Mouse (Mus musculus) adrenal gland (tissue): ENCODE results near the gene Dcp1b.
"Not testable (repeated sequence)": the region's sequence is repeated elsewhere in the genome, so short reads cannot be mapped to it uniquely, and the experiment has no call there.

Experiments used
- intact Hi-C: fragments of 180-260 bp; cut with DNase I; formaldehyde crosslinking; loops from one replicate; pipeline ENCODE4 v1.15.1; 2025

The Dcp1b gene

GRCm38 (mm10) chr6:119194161-119194560 lies 19.1 kb downstream of the Dcp1b start:
- intact Hi-C loops = no loop called here

DNA sequence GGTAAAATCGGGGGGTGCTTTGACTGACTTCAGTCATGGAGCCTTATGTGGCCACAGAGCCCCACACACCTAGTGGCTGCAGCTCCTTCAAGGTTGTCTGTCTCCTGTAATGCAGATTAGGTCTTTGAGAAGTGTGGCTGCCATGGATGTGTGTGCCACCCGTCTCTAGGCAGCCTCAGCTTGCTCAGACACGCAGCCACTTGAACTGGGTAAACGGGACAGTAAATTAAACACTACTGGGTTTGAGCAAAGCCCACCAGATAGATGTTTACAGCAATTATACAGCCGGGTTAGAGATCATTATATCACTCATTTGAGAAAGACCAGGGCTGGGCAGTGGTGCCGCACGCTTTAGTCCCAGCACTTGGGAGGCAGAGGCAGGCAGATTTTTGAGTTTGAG lies 19.5 kb downstream of the Dcp1b start:
- intact Hi-C loops = no loop called here

- intact Hi-C loops = no loop called here
Measured at GRCm38 (mm10) chr6:119196382-119197305, 21.6 kb downstream of the Dcp1b start, which contains the start of gene Cacna1c. Cacna1c (minus strand) TSS chr6:119196418.

- intact Hi-C loops = no loop called here
Measured at GRCm38 (mm10) chr6:119198534-119199273, 23.7 kb downstream of the Dcp1b start.

- intact Hi-C loops = no loop called here
Measured at GRCm38 (mm10) chr6:119199274-119199879, 24.3 kb downstream of the Dcp1b start.

GRCm38 (mm10) chr6:119200362-119200761 lies 25.3 kb downstream of the Dcp1b start:
- intact Hi-C loops = no loop called here

GRCm38 (mm10) chr6:119201575-119201974 lies 26.5 kb downstream of the Dcp1b start:
- intact Hi-C loops = no loop called here

DNA sequence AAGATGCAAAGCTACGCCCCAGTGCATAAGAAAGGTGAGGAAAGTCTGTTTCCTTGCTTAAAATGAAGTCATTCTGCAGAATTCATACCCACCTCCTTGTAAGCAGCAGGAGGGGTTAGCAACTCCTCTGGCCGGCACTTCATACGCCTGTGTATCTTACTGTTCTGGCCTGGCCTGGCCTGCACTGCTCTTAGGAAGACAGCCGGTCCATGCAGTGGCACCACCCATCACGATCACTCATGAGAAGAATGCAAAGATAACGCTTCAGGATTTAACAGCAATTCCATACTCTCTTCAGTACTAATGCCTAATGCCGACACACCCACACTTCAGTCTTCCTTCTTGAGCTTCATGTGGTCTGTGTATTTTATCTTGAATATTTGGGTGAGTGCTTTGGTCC lies 29.2 kb downstream of the Dcp1b start:
- intact Hi-C loops = no loop called here

DNA sequence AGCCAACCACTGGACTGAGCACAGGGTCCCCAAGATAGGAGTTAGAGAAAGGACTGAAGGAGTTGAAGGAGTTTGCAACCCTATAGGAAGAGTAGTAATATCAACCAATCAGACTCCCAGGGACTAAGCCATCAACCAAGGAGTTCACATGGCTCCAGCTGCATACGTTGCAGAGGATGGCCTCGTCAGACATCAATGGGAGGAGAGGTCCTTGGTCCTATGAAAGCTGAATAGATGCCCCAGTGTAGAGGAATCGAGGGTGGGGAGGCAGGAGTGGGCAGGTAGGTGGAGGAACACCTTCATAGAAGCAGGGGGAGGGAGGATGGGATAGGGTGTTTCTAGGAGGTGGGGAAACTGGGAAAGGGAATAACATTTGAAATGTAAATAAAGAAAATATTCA lies 29.9 kb downstream of the Dcp1b start:
- intact Hi-C loops = no loop called here

GRCm38 (mm10) chr6:119206006-119206405 lies 31.0 kb downstream of the Dcp1b start:
- intact Hi-C loops = not testable (repeated sequence)

- intact Hi-C loops = no loop called here
Measured at GRCm38 (mm10) chr6:119213375-119213774, 38.3 kb downstream of the Dcp1b start.

GRCm38 (mm10) chr6:119214190-119214589 lies 39.1 kb downstream of the Dcp1b start:
- intact Hi-C loops = no loop called here

GRCm38 (mm10) chr6:119215040-119215613 lies 40.1 kb downstream of the Dcp1b start:
- intact Hi-C loops = no loop called here

- intact Hi-C loops = no loop called here
Measured at GRCm38 (mm10) chr6:119217661-119218060, 42.6 kb downstream of the Dcp1b start.

GRCm38 (mm10) chr6:119218591-119218990 lies 43.5 kb downstream of the Dcp1b start:
- intact Hi-C loops = no loop called here

DNA sequence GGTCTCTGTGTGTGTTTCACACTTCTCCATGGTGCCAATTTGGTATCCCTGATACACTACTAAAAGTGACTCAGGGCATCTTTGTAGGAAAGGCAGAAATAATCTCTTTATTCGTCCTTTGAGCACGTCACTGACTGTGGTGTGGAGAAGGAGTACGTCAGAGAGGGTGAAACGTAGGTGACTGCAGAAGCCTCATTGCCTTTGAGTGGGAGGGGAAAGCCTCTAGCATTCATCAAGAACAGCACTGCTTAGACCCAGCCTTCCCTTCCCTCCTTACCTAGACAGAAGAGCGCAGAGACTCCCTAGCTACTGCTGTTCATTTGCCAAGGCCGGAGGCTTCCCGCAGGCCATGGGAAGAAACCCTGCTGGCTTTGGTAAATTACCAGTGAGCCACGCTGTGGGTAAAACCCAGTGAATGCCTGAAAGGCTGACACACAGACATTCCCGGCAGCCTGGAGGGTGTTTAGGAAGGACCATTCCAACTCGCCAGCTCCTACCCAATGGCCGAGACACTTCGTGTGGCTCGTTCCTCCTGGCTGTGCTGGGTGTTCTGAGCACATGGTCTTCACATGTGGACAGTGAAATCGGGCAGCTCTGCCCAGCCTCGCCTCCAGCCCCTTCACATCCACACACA lies 44.3 kb downstream of the Dcp1b start:
- intact Hi-C loops = no loop called here

GRCm38 (mm10) chr6:119220297-119220696 lies 45.2 kb downstream of the Dcp1b start:
- intact Hi-C loops = loop anchor here (2.0 kb wide), 2 partner anchors 129 to 213 kb away; no protein-coding TSS in a partner anchor

DNA sequence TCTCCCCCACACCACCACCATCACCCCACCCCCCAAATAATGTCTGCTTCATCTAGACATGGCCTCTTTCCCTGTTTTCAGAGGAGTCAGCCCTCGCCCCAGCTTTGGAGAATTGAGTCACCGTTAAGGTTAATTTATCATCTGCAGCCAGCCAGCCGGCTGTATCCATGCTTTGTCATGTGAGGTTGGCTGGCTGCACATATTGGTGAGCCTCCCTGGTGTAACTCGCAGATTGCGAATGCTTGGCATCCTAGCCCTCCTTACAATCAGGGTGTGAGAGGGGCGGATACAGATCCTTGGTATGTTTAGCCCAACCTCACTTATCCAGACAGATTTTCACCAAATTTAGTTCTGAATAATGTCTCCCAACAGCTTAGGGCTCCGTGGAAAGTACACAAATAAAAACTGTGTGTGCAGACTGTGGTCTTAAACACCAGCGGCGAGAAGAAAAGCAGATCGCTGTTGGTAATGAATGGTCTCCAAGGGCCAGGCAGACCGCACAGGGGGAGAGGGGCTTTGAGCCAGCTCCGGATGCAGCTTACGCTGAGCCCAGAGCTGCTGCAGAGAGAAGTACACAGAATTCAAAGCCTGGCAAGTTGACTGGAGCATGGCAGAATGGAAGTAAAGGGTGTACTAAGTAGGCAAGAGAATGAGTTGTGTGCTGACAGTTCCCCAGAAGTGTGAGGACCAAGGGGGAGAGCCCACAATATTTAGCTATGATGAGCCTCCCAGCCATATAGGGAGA lies 49.6 kb downstream of the Dcp1b start:
- intact Hi-C loops = no loop called here

- intact Hi-C loops = no loop called here
Measured at GRCm38 (mm10) chr6:119225226-119225625, 50.2 kb downstream of the Dcp1b start.

DNA sequence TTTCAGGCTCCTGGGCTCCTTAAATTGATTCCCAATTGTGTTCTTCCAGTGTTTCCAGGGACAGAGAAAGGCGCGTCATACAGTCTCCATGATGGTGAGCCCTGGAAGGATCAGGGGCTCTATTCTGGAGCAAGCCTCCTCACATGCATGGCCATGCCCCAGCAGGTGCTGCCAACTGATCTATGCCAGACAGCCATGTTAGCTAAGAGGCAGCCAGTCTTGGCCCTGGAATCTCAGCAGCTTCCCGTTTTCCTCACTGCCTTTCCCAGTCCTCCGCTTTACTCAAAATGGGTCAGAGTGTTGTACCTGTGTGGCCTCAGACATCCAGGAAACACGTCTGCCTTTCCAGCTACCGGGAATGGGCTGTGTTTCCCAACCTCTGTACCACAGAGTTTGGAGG lies 50.7 kb downstream of the Dcp1b start:
- intact Hi-C loops = no loop called here
